Mouse (Mus musculus): ENCODE measurements around the gene Btk. TPM values are rescaled to one million over a fixed set of nuclear protein-coding genes. Genes with fewer than 3 reads are reported as not detected.

The Btk gene
- 0.36 TPM for polyA plus RNA-seq (2017; shearing (Covaris generic))

DNA sequence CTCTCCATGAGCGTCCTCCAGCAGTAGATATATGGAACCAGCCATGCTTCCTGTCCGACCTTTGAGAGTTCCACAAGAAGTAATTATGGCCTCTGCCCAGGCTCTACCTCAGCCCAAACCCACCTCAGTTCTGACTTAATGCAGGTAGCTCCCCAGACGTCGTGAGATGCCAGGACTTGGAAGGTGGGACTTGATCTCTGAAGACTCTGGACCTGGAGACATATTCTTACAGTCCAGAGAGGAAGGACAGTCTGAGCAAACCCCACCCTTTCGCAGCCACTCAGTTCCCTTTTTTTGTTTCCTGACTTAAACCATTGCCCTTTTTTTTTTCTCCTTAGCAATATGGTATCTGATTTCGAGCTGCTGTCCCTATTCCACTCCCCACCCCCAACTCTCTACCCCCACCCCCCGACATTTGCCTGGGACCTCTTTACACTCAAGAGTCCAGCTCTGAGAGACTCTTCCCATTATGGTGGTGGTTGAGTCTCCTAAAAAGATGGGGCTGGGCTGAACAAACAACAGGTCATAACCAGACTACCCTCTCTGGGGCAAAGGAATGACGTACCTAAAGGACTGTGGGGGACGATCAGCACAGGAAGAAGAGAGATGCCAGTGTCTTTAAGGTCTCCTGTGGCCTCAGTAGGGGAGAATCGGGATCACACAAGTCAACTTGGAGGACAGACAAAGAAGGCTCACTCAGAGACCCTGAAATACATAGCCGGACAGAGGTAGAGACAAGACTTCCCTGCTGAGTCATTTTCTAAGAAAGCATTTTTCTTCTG, at the start of gene Btk:
Gene Btk, minus strand, starts transcription at position 683 of the 782 bp plus-strand sequence.

DNA sequence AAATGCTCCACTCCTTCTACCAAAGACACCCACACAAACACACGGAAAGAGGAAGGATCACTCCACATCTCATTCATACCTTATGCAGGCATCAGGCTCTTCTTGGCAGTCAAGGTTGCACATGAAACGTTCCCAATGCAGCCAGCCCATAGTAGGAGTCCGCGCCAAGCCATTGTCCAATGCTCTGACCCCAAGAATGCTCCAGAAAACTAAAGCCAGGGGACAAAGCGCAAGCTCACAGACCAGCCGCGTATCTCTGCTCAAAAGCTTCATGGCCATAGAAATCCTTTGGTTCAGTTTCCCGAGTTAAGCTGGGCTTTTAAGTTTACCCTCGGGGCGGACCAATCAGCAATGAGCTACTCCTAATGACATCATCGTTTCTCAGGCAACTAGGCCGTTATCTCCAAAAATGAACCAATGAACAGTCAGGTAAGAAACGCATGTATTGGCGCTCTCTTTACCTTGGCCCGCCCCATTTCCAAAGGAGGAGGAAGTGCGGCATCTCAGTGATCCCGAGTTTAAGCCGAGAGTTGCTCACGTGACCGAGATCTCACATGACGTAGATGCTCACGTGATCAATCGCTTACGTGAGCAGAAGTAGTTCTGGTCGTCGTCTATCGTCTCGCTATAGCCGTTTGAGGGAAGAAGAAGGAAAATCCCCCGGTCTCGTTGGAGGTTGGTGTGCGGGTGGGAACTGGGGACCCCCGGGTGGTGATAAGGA, 17.4 kb upstream of the Btk start, which contains the start of the genes Gla and Hnrnph2:
Gene Gla, minus strand, starts transcription at position 467 of the 721 bp plus-strand sequence.
Gene Hnrnph2, plus strand, starts transcription at position 521 of the 721 bp plus-strand sequence.

GRCm38 (mm10) chrX:134585103-134586002, 2.0 kb upstream of the Btk start, which contains the start of gene Rpl36a:
TSS of gene Rpl36a (plus strand) at chrX:134585654.

GRCm38 (mm10) chrX:134541145-134541954, 42.0 kb downstream of the Btk start, which contains the start of gene Timm8a1:
TSS of gene Timm8a1 (minus strand) at chrX:134541865.

Other genes with a start within 250 kb of the Btk start
- gene Drp2, start 179.0 kb downstream of the Btk start, polyA plus RNA-seq (2017; shearing (Covaris generic)) = not detected
- gene Taf7l, start 107.1 kb downstream of the Btk start, polyA plus RNA-seq (2017; shearing (Covaris generic)) = not detected
- 31.8 TPM for gene Timm8a1, start 41.7 kb downstream of the Btk start, polyA plus RNA-seq (2017; shearing (Covaris generic))
- gene Rpl36a, start 2.1 kb upstream of the Btk start, polyA plus RNA-seq (2017; shearing (Covaris generic)) = 394 TPM
- gene Gla, start 17.6 kb upstream of the Btk start, polyA plus RNA-seq (2017; shearing (Covaris generic)) = 12.4 TPM
- 160 TPM for gene Hnrnph2, start 17.6 kb upstream of the Btk start, polyA plus RNA-seq (2017; shearing (Covaris generic))
- 0.32 TPM for gene Armcx4, start 102.9 kb upstream of the Btk start, polyA plus RNA-seq (2017; shearing (Covaris generic))
- 1.5 TPM for gene Armcx1, start 134.4 kb upstream of the Btk start, polyA plus RNA-seq (2017; shearing (Covaris generic))
- gene Armcx6, start 167.8 kb upstream of the Btk start, polyA plus RNA-seq (2017; shearing (Covaris generic)) = 2.2 TPM
- gene Armcx3, start 173.0 kb upstream of the Btk start, polyA plus RNA-seq (2017; shearing (Covaris generic)) = 15.0 TPM
- 10.7 TPM for gene Armcx2, start 225.7 kb upstream of the Btk start, polyA plus RNA-seq (2017; shearing (Covaris generic))

Measured in naive thymus-derived CD4-positive, alpha-beta T cell, adult 5 months (primary cell).